Mouse (Mus musculus) CH12.LX (cell line): ENCODE measurements at regions not wholly inside any gene's neighbourhood (a gene's known extent, or its start where the extent isn't known, plus 50 kb on each side); places are given as distances from the start of the nearest gene placed in this dataset.

ENCODE experiments used
- CTCF ChIP-seq, 2 experiments: IDR thresholded peaks in 1 of 2; conservative IDR thresholded peaks in 1 of 2; 2 replicates each; pipeline ENCODE4 v1.5.1; 2011 to 2012; ENCODE audit warnings: low read depth in 2 of 2, low read length in 2 of 2, improper control_type of control experiment in 1 of 2, inconsistent platforms in 1 of 2, mild to moderate bottlenecking in 1 of 2, moderate library complexity in 1 of 2
- ELF1 ChIP-seq: IDR thresholded peaks from 2 replicates; pipeline ENCODE4 v1.6.1; 2014; ENCODE audit warnings: low read depth, mild to moderate bottlenecking, inconsistent platforms, low read length, improper control_type of control experiment
- MYC ChIP-seq: IDR thresholded peaks from 2 replicates; pipeline ENCODE4 v1.6.1; 2011; ENCODE audit warnings: low read depth, mild to moderate bottlenecking, improper control_type of control experiment, low read length
- POLR2A ChIP-seq: IDR thresholded peaks from 2 replicates; pipeline ENCODE4 v1.6.1; 2011; ENCODE audit warnings: low read depth, mild to moderate bottlenecking, improper control_type of control experiment, low read length
- USF1 ChIP-seq: IDR thresholded peaks from 2 replicates; pipeline ENCODE4 v1.6.1; 2014; ENCODE audit warnings: low read depth, mild to moderate bottlenecking, inconsistent platforms, low read length, improper control_type of control experiment
- USF2 ChIP-seq: conservative IDR thresholded peaks from 2 replicates; pipeline ENCODE4 v1.6.1; 2011; ENCODE audit warnings: low read depth, low read length, improper control_type of control experiment
- ZC3H11A ChIP-seq: IDR thresholded peaks from 2 replicates; pipeline ENCODE4 v1.6.1; 2012; ENCODE audit warnings: low read depth, mild to moderate bottlenecking, inconsistent platforms, low read length, improper control_type of control experiment

DNA sequence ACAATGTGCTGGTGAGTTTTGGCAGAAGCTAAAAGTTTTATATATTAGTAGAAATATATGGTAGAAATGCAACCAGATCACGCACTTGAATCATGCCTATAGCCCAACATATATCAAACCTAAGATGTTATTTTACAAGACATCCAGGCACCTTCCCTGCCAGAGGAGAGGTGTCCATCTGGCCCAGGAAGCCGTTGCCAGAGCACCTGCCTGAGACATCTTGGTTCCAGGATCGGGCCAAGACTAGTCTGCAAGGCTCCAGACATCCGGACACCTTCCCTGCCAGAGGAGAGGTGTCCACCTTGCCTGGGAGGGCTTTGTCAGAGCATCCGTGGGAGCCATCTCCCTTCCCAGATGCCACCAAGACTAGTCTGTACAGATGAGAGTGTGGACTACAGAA lies 388.5 kb downstream of the Gm11232 start:
- TF ChIP-seq USF1 (no peak), ZC3H11A (no peak), USF2 (no peak), POLR2A (no peak), MYC (no peak), CTCF (conservative IDR thresholded peaks at IDR 0.05 in 1 of 2, IDR thresholded peaks at IDR 0.05 in 1 of 2; ENCODE audit: low read depth in 2 of 2, low read length in 2 of 2) (no peak), ELF1 (no peak)
